Mouse (Mus musculus): ENCODE measurements around the gene Kcnj15. TPM values are rescaled to one million over a fixed set of nuclear protein-coding genes. Genes with fewer than 3 reads are reported as not detected.

Kcnj15 gene
- polyA plus RNA-seq, 1 experiment from 2014 or later, result 4.6 TPM

- ATAC-seq (ENCODE audit: low FRiP score, low TSS enrichment), result no peak
- H3K36me3 ChIP-seq (ENCODE audit: insufficient read depth, low read length), result no peaks in the 10 kb centered on the region
- H3K9me3 ChIP-seq (ENCODE audit: low read length), result no peaks in the 10 kb centered on the region
- H3K9ac ChIP-seq (replicated peaks; ENCODE audit: low read length), result no peak overlapping the region
- H3K4me2 ChIP-seq (replicated peaks; ENCODE audit: low read depth, low read length), result no peak overlapping the region
- H3K27me3 ChIP-seq (ENCODE audit: insufficient read depth, low read length), result no peaks in the 10 kb centered on the region
- peaks cover 11% of the 10 kb centered on the region for H3K4me1 ChIP-seq (ENCODE audit: insufficient read depth, low read length)
- H3K4me3 ChIP-seq (ENCODE audit: low read length), result no peak overlapping the region
- WGBS, result 75% methylated on average over 12 of the region's 12 CpGs
- no peak overlapping the region for H3K27ac ChIP-seq (ENCODE audit: low read length)
Observed at GRCm38 (mm10) chr16:95244626-95245303, 12.6 kb upstream of the Kcnj15 start.

GRCm38 (mm10) chr16:95245499-95245898 lies 11.9 kb upstream of the Kcnj15 start:
- Histone ChIP-seq H3K4me2 (replicated peaks; ENCODE audit: low read depth, low read length) (no peak overlapping the region), H3K4me3 (ENCODE audit: low read length) (no peak overlapping the region), H3K36me3 (ENCODE audit: insufficient read depth, low read length) (no peaks in the 10 kb centered on the region), H3K4me1 (ENCODE audit: insufficient read depth, low read length) (peaks cover 11% of the 10 kb centered on the region), H3K27ac (ENCODE audit: low read length) (no peak overlapping the region), H3K9me3 (ENCODE audit: low read length) (no peaks in the 10 kb centered on the region), H3K9ac (replicated peaks; ENCODE audit: low read length) (no peak overlapping the region), H3K27me3 (ENCODE audit: insufficient read depth, low read length) (no peaks in the 10 kb centered on the region)
- WGBS, result 75% methylated on average over 3 of the region's 3 CpGs
- ATAC-seq (ENCODE audit: low FRiP score, low TSS enrichment), result no peak

- no peak overlapping the region for H3K9ac ChIP-seq (replicated peaks; ENCODE audit: low read length)
- H3K4me1 ChIP-seq (ENCODE audit: insufficient read depth, low read length), result no peaks in the 10 kb centered on the region
- WGBS, result 54% methylated on average over 5 of the region's 5 CpGs
- no peaks in the 10 kb centered on the region for H3K36me3 ChIP-seq (ENCODE audit: insufficient read depth, low read length)
- H3K4me3 ChIP-seq (ENCODE audit: low read length), result no peak overlapping the region
- H3K9me3 ChIP-seq (ENCODE audit: low read length), result no peaks in the 10 kb centered on the region
- no peak for ATAC-seq (ENCODE audit: low FRiP score, low TSS enrichment)
- H3K27ac ChIP-seq (ENCODE audit: low read length), result no peak overlapping the region
- H3K27me3 ChIP-seq (ENCODE audit: insufficient read depth, low read length), result no peaks in the 10 kb centered on the region
- H3K4me2 ChIP-seq (replicated peaks; ENCODE audit: low read depth, low read length), result no peak overlapping the region
Observed at GRCm38 (mm10) chr16:95248646-95249045, 8.7 kb upstream of the Kcnj15 start.

- ATAC-seq (ENCODE audit: low FRiP score, low TSS enrichment), result no peak
- H3K4me3 ChIP-seq (ENCODE audit: low read length), result no peak overlapping the region
- no peaks in the 10 kb centered on the region for H3K9me3 ChIP-seq (ENCODE audit: low read length)
- H3K4me2 ChIP-seq (replicated peaks; ENCODE audit: low read depth, low read length), result no peak overlapping the region
- no peak overlapping the region for H3K27ac ChIP-seq (ENCODE audit: low read length)
- H3K9ac ChIP-seq (replicated peaks; ENCODE audit: low read length), result no peak overlapping the region
- H3K27me3 ChIP-seq (ENCODE audit: insufficient read depth, low read length), result no peaks in the 10 kb centered on the region
- no peaks in the 10 kb centered on the region for H3K36me3 ChIP-seq (ENCODE audit: insufficient read depth, low read length)
- H3K4me1 ChIP-seq (ENCODE audit: insufficient read depth, low read length), result peaks cover 12% of the 10 kb centered on the region
- WGBS, result 62% methylated on average over 2 of the region's 2 CpGs
Observed at GRCm38 (mm10) chr16:95256648-95257047, 710 bp upstream of the Kcnj15 start.

- no peak overlapping the region for H3K9ac ChIP-seq (replicated peaks; ENCODE audit: low read length)
- H3K36me3 ChIP-seq (ENCODE audit: insufficient read depth, low read length), result no peaks in the 10 kb centered on the region
- no peak overlapping the region for H3K4me3 ChIP-seq (ENCODE audit: low read length)
- H3K4me2 ChIP-seq (replicated peaks; ENCODE audit: low read depth, low read length), result no peak overlapping the region
- no peak overlapping the region for H3K27ac ChIP-seq (ENCODE audit: low read length)
- 39% methylated on average over 4 of the region's 4 CpGs for WGBS
- H3K4me1 ChIP-seq (ENCODE audit: insufficient read depth, low read length), result peaks cover 12% of the 10 kb centered on the region
- ATAC-seq (ENCODE audit: low FRiP score, low TSS enrichment), result no peak
- H3K9me3 ChIP-seq (ENCODE audit: low read length), result no peaks in the 10 kb centered on the region
- H3K27me3 ChIP-seq (ENCODE audit: insufficient read depth, low read length), result no peaks in the 10 kb centered on the region
Observed at GRCm38 (mm10) chr16:95258100-95258499, 742 bp downstream of the Kcnj15 start.

GRCm38 (mm10) chr16:95259505-95259904 lies 2.1 kb downstream of the Kcnj15 start:
- Histone ChIP-seq H3K4me3 (ENCODE audit: low read length) (no peak overlapping the region), H3K9ac (replicated peaks; ENCODE audit: low read length) (no peak overlapping the region), H3K4me1 (ENCODE audit: insufficient read depth, low read length) (peaks cover 12% of the 10 kb centered on the region), H3K36me3 (ENCODE audit: insufficient read depth, low read length) (no peaks in the 10 kb centered on the region), H3K9me3 (ENCODE audit: low read length) (no peaks in the 10 kb centered on the region), H3K27ac (ENCODE audit: low read length) (no peak overlapping the region; the same call in 1 of the 2 replicates), H3K27me3 (ENCODE audit: insufficient read depth, low read length) (no peaks in the 10 kb centered on the region), H3K4me2 (replicated peaks; ENCODE audit: low read depth, low read length) (no peak overlapping the region)
- no peak for ATAC-seq (ENCODE audit: low FRiP score, low TSS enrichment)
- 30% methylated on average over 4 of the region's 4 CpGs for WGBS

GRCm38 (mm10) chr16:95260693-95261092 lies 3.3 kb downstream of the Kcnj15 start:
- H3K27me3 ChIP-seq (ENCODE audit: insufficient read depth, low read length), result no peaks in the 10 kb centered on the region
- H3K4me3 ChIP-seq (ENCODE audit: low read length), result no peak overlapping the region
- no peak overlapping the region for H3K4me2 ChIP-seq (replicated peaks; ENCODE audit: low read depth, low read length)
- no peak for ATAC-seq (ENCODE audit: low FRiP score, low TSS enrichment)
- no peak overlapping the region for H3K27ac ChIP-seq (ENCODE audit: low read length)
- no peak overlapping the region for H3K9ac ChIP-seq (replicated peaks; ENCODE audit: low read length)
- no peaks in the 10 kb centered on the region for H3K9me3 ChIP-seq (ENCODE audit: low read length)
- WGBS, result 46% methylated on average over 5 of the region's 5 CpGs
- no peaks in the 10 kb centered on the region for H3K36me3 ChIP-seq (ENCODE audit: insufficient read depth, low read length)
- H3K4me1 ChIP-seq (ENCODE audit: insufficient read depth, low read length), result peaks cover 12% of the 10 kb centered on the region

GRCm38 (mm10) chr16:95261807-95262206 lies 4.4 kb downstream of the Kcnj15 start:
- Histone ChIP-seq H3K27me3 (ENCODE audit: insufficient read depth, low read length) (no peaks in the 10 kb centered on the region), H3K4me3 (ENCODE audit: low read length) (no peak overlapping the region), H3K4me1 (ENCODE audit: insufficient read depth, low read length) (peaks cover 12% of the 10 kb centered on the region), H3K9me3 (ENCODE audit: low read length) (no peaks in the 10 kb centered on the region), H3K36me3 (ENCODE audit: insufficient read depth, low read length) (no peaks in the 10 kb centered on the region), H3K4me2 (replicated peaks; ENCODE audit: low read depth, low read length) (no peak overlapping the region), H3K9ac (replicated peaks; ENCODE audit: low read length) (no peak overlapping the region), H3K27ac (ENCODE audit: low read length) (no peak overlapping the region)
- peak; percentile 41; the same call in 1 of the 2 replicates for ATAC-seq (ENCODE audit: low FRiP score, low TSS enrichment)
- 63% methylated on average over 4 of the region's 4 CpGs for WGBS

- Histone ChIP-seq H3K27ac (ENCODE audit: low read length) (no peak overlapping the region), H3K4me2 (replicated peaks; ENCODE audit: low read depth, low read length) (no peak overlapping the region), H3K4me1 (ENCODE audit: insufficient read depth, low read length) (peaks cover 8% of the 10 kb centered on the region), H3K9me3 (ENCODE audit: low read length) (no peaks in the 10 kb centered on the region), H3K9ac (replicated peaks; ENCODE audit: low read length) (no peak overlapping the region), H3K27me3 (ENCODE audit: insufficient read depth, low read length) (no peaks in the 10 kb centered on the region), H3K36me3 (ENCODE audit: insufficient read depth, low read length) (no peaks in the 10 kb centered on the region), H3K4me3 (ENCODE audit: low read length) (no peak overlapping the region)
- 80% methylated on average over 15 of the region's 15 CpGs for whole genome bisulfite sequencing
- no peak for ATAC-seq (ENCODE audit: low FRiP score, low TSS enrichment)
Observed at GRCm38 (mm10) chr16:95262706-95263363, 5.5 kb downstream of the Kcnj15 start.

- no peak overlapping the region for H3K4me3 ChIP-seq (ENCODE audit: low read length)
- WGBS, result 44% methylated on average over 5 of the region's 5 CpGs
- no peaks in the 10 kb centered on the region for H3K36me3 ChIP-seq (ENCODE audit: insufficient read depth, low read length)
- no peak overlapping the region for H3K4me2 ChIP-seq (replicated peaks; ENCODE audit: low read depth, low read length)
- H3K27me3 ChIP-seq (ENCODE audit: insufficient read depth, low read length), result no peaks in the 10 kb centered on the region
- peaks cover 6% of the 10 kb centered on the region for H3K4me1 ChIP-seq (ENCODE audit: insufficient read depth, low read length)
- no peak overlapping the region for H3K27ac ChIP-seq (ENCODE audit: low read length)
- no peak overlapping the region; the same call in 1 of the 2 replicates for H3K9ac ChIP-seq (replicated peaks; ENCODE audit: low read length)
- H3K9me3 ChIP-seq (ENCODE audit: low read length), result no peaks in the 10 kb centered on the region
- ATAC-seq (ENCODE audit: low FRiP score, low TSS enrichment), result no peak
Observed at GRCm38 (mm10) chr16:95264324-95264723, 7.0 kb downstream of the Kcnj15 start.
